Mouse (Mus musculus): ENCODE data around the gene Hnrnpab. TPM values are rescaled to one million over a fixed set of nuclear protein-coding genes. Genes with fewer than 3 reads are reported as not detected.
"Not testable (repeated sequence)": the region's sequence is repeated elsewhere in the genome, so short reads cannot be mapped to it uniquely, and the experiment has no call there.

Gene Hnrnpab
- total RNA-seq, 2 experiments from 2014 or later = 182 to 186 TPM

DNA sequence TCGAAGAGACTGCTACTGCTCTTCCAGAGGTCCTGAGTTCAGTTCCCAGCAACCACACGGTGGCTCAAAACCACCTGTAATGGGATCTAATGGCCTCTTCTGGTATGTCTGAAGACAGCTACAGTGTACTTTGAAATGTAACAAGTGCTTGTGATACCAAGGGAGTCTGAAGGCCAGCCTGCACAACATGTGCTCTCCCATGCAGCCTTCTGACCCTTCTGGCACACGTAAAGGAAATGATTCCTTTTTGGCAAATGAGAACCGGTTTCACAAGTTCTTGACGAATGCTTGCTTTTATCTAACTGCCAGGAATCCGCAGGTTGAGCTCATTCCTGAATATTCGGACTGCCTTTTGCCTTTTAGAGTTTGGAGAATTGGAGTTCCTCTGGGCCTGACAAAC, 8.5 kb upstream of the Hnrnpab start:
- no peak for DNase-seq (ENCODE audit: extremely low spot score in 1 of 2, low spot score in 2 of 2)
- intact Hi-C loops (cut with DNase I) = no loop called here

DNA sequence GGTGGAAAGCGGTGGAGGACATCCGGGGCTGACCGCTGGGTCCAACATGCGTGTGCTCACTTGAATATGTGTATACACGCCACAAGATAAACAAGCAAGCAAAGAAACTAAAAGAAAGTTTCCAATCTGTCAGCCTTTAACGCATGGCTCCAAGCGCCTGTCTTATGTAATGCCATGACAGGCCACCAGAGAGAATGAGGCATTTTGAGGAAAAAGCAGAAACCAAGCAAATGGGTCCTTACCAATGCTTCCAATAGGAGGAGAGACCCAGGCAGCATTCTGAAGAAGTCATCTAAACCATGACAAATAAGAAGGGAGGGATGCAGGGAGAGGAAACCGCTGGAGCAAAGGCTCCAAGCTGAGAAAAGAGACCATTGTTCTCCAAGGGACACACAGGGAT, 7.6 kb upstream of the Hnrnpab start:
- intact Hi-C loops (cut with DNase I) = no loop called here
- no peak for DNase-seq (ENCODE audit: extremely low spot score in 1 of 2, low spot score in 2 of 2)

DNA sequence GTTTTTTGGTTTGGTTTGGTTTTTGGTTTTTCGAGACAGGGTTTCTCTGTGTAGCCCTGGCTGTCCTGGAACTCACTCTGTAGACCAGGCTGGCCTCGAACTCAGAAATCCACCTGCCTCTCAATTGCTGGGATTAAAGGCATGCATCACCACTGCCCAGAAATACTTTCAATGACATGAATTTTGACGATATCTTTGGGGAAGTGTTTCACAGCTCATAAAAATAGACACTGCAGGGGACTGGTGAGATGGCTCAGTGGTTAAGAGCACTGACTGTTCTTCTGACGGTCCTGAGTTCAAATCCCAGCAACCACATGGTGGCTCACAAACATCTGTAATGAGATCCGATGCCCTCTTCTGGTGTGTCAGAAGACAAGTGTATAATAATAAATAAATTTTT, 3.3 kb upstream of the Hnrnpab start:
- DNase-seq (ENCODE audit: extremely low spot score in 1 of 2, low spot score in 2 of 2); intact Hi-C loops (cut with DNase I): not testable (repeated sequence)

DNA sequence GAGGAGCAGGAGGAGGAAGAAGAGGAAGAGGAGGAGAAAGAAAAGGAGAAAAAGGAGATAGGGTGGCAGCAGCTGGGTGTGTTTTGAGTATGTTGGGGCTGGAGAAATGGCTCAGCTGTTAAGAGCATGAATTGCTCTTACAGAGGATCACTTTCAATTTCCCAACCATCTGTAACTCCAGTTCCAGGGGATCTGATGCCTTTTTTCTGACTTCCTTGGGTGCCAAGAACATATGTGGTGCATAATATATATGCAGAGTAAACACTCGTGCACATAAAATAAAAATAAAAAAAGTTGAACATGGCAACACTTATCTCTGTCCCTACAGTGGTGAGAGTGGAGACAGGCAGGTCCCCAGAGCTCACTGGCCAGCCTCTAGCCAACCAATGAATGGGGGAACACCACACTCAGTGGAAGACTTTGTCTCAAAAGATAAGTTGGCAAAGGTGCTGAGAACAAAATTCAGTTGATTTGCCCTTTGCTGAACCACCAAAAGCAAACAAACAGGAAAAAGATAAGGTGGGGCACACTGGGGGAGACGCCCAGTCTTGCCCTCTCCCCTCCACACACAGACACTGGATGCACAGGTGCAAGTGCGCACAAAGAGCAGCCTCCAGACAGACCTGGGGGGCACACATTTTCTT, 2.7 kb upstream of the Hnrnpab start:
- DNase-seq (ENCODE audit: extremely low spot score in 1 of 2, low spot score in 2 of 2) = no peak
- intact Hi-C loops (cut with DNase I) = no loop called here

DNA sequence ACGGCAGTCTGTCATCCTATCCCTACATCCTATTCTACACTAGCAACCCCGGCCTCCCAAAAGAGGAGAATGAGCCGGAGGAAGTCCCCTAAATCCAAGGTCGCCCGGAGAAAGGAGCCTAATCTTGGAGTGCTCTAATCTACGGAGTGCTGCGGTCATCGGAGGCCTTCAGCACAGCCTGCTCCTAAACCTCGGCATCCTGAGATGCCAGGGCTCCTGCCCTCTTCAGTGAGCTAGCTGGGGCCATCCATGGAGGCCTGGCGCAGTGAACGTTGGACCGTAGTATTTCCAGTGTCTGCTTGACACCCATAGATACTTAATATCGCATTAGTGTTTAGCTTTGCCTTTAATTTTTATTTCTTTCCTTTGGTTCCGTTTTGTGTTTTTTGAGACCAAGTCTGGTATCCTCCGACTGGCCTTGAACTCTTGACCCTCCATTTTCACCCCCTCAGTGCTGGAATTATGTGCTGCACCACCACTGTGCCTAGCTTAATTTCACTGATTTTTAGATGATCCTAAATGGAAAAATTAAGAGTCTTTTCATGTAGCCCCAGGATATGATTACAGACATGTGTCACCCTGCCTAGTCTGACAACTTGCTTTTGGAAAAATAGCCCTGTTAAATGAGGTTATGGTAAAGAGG, 570 bp upstream of the Hnrnpab start:
- intact Hi-C loops (cut with DNase I) = no loop called here
- no peak for DNase-seq (ENCODE audit: extremely low spot score in 1 of 2, low spot score in 2 of 2)

DNA sequence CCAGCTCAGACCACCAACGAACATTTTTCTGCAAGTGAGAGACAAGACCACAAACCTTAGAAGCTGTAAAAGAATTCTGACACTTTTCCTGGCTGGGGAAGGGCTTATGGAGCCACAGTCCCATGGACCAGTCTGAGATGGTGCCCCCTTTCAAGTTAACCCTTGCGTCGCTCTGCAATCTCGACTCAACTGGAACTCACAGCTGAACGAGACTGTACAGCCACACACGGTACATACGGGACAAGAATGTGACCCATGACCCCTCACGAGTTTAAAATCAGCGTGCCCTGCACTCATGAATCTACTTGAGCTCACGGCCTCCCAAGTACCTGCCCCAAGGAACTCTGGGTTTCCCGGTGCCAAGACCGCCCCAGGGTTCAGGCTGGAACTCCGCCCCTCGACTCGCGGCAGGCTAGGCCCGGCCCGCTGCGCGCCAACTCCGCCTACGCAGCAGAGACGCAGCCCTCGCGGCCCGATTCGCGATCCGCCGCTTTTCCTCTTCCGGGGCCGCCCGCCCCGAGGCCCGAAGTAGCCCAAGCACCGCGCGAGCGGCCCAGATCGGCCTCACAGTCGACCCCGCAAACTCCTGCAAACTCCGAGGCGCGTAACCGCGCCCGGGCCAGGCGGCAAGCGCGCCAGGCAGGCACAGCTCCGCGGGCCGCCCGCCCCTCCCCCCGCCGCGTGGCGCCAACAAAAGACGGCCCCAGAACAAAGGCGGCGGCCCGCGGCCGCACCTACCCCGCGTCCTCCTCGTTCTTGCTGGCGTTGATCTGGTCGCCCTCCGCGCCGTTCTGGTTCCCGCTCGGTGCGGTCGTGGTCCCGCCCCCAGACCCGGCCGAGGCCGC, 823 bp downstream of the Hnrnpab start:
- peak; percentile 76 to 93 for DNase-seq (ENCODE audit: extremely low spot score in 1 of 2, low spot score in 2 of 2)
- intact Hi-C loops (cut with DNase I) = no loop called here

DNA sequence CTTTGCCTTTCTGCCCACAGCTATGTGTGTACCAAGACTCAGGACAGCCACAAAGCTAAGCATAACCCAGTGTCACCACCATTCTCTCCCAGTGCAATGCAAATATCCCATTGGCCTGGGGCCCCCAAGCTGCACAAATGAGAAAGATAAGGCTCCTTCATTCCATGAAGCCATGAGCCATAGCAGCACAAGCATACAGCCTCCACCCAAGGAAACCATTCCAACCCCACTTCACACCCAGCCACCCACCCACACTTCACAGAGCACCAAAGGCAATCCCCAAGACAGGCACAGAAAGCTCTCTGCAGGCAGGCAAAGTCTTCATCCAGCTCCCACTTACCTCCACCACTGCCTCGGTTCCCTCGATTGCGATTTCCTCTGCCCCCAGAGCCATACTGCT, 4.4 kb downstream of the Hnrnpab start:
- intact Hi-C loops (cut with DNase I) = no loop called here
- no peak for DNase-seq (ENCODE audit: extremely low spot score in 1 of 2, low spot score in 2 of 2)

DNA sequence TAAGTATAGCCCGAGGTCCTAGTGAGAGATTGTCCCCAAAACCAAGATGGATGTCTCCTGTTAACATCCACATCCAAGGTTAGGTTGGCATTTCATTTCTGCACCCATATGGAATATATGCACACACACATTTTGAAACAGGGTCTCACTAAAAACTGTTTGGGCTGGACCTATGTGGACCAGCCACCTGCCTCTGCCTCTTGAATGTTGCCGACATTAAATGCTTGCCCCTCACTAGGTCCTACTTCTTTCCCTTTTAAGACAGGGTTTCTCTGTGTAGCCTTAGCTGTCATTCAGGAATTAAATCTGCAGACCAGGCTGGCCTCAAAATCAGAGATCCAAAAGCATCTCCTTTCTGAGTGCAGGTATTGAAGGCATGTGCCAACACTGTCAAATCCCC, 9.1 kb downstream of the Hnrnpab start:
- intact Hi-C loops (cut with DNase I) = no loop called here

DNA sequence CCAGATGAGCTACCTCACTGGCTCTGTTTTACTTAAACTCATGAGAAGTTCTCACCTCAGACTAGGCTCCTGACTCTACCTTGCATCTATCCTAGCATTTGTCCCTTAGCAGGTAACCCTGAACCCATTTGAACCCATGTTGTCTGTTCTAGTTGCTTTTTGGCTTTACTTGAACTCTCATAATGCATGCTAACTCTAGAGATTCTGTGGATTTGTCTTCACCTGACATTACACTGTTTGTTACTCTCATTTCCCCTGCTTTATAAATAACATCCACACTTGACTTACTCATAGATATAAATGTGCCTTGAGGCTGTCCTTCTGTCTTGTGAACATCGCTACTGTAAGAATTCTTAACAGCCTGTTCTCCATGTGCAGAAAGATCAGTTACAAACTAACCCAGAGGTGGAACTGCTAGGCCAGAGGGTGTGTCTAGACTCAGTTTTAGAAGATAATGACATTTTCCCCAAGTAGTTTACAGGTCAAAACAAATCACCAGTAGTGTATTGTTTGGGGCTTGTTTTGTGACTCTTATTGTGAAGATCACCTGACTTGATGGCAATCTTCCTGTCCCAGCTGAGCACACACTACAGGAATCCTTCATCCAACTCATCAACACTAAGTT, 11.1 kb downstream of the Hnrnpab start:
- intact Hi-C loops (cut with DNase I) = no loop called here
- DNase-seq (ENCODE audit: extremely low spot score in 1 of 2, low spot score in 2 of 2) = no peak

More for the DNA sequence above, 9.1 kb downstream of the Hnrnpab start:
- DNase-seq (ENCODE audit: extremely low spot score in 1 of 2, low spot score in 2 of 2) = no peak

DNA sequence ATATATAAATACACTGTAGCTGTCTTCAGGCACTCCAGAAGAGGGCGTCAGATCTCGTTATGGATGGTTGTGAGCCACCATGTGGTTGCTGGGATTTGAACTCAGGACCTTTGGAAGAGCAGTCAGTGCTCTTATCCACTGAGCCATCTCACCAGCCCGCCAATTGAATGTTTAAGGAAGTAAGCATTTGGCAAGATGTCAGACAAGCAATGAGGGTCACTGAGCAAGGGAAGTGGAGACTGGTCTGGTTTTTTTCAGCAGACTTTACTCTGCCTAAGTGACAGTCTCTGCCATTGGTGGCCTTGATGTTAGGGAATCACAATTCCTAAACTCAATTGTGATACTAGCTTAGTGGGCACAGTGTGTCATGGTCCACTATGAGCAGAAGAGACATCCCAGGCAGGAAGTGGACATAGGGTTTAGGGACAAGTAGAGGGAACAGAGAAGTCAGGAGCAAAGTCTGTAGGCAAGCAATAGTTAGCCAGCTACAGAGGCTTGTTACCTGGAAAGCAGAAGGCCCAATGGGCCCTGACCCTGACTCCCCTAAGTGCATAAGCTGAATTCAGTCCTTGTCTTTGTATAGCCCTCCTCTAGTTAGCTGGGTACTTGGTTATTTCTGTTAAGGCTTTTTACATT, 11.8 kb downstream of the Hnrnpab start:
- intact Hi-C loops (cut with DNase I) = no loop called here
- no peak for DNase-seq (ENCODE audit: extremely low spot score in 1 of 2, low spot score in 2 of 2)

DNA sequence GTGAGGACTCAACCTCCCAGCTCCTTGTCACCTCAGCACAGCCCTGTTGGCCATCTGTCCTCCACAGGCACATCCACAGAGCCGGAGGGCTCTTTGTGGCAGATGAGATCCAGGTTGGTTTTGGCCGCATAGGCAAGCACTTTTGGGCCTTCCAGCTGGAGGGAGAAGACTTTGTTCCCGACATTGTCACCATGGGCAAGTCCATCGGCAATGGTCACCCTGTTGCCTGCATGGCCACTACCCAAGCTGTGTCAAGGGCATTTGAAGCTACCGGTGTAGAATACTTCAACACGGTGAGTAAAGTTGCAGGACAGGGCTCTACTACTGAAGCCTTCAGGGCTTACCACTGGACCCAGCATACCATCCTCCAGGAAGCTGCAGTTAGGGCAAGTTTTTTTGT, 12.8 kb downstream of the Hnrnpab start:
- intact Hi-C loops (cut with DNase I) = no loop called here

DNA sequence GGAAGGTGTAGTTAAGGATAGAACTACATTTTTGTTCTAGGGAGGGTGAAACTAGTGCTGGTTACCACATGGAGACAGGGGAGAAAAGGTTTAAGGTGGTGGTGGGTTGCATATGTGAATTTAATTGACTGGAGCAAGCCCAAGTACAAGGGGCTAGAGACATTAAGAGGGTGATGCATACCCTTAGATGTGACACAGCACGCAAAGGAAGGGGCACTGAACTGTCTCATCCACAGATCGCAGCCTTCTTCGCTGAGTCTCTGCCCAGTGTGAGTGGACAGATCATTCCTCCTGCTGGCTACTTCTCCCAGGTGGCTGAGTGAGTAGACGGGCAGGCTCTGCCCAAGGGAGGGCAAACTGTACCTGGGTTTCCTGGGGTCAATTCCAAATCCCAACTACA, 13.3 kb downstream of the Hnrnpab start:
- DNase-seq (ENCODE audit: extremely low spot score in 1 of 2, low spot score in 2 of 2) = no peak
- intact Hi-C loops (cut with DNase I) = no loop called here

More for the DNA sequence above, 12.8 kb downstream of the Hnrnpab start:
- DNase-seq (ENCODE audit: extremely low spot score in 1 of 2, low spot score in 2 of 2) = no peak

DNA sequence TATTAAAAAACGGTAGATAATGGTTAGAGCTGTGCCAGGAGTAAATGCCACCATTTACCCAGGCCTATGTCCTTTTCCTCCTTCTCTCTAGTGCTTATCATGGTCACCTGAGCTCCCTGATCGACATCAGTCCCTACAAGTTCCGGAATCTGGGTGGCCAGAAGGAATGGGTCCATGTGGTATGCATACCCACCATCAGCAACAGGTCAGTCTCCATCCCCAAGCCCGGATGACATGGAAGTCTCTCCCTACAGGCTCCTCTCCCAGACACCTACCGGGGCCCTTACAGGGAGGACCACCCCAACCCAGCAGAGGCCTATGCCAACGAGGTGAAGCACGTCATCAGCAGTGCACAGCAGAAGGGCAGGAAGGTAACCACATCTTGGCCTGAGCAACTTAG, 14.7 kb downstream of the Hnrnpab start:
- no peak for DNase-seq (ENCODE audit: extremely low spot score in 1 of 2, low spot score in 2 of 2)
- intact Hi-C loops (cut with DNase I) = no loop called here

DNA sequence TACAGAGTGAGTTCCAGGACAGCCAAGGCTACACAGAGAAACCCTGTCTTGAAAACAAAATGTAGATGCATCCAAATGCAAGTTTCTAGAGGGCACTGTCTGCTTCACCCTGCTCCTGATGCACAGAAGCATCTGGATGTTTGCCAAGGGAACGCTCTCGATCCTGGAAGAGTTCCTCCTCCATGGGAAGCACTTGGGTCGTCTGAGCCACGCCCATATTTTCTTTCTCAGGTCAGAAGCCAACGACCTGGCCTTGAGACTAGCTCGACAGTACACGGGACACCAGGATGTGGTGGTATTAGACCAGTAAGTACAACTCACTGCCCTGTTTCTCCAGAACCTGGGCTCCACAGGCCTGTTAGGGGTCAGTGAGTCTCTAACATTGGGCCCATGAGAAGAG, 15.5 kb downstream of the Hnrnpab start:
- intact Hi-C loops (cut with DNase I) = no loop called here
- no peak for DNase-seq (ENCODE audit: extremely low spot score in 1 of 2, low spot score in 2 of 2)

DNA sequence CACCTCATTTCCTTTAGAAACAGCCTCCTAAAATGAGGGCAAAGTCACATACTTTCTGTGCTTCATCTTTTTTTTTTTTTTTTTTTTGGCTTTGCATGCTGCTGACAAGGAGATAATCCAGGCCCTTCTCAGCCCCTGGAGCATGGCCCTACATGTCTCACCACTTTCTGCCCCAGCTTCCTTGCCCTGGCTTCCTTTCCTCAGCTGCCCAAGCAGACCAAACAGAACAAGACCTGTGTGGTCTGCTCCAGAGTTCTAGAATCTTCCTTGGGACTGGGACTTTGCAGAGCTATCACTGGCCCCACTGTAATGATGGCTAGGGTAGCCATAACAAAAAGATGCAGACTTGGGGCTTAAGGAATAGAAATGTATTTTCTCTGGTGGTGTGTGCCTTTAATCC, 16.6 kb downstream of the Hnrnpab start:
- intact Hi-C loops (cut with DNase I) = no loop called here

DNA sequence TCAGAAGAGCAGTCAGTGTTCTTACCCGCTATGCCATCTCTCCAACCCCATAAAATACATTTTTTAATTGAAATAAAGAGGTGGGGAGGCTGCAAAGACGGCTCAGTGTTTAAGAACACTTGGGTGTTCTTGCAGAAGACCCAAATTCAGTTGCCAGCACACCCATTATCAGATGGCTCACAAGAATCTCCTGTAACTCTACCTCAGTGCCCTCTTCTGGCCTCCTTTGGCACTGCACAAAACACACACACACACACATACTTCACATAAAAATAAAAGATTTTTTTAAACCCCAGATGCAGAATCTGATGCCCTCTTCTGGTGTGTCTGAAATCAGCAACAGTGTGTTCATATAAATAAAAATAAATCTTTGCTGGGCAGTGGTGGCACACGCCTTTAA, 17.8 kb downstream of the Hnrnpab start:
- DNase-seq (ENCODE audit: extremely low spot score in 1 of 2, low spot score in 2 of 2) = no peak
- intact Hi-C loops (cut with DNase I) = no loop called here

More for the DNA sequence above, 16.6 kb downstream of the Hnrnpab start:
- no peak for DNase-seq (ENCODE audit: extremely low spot score in 1 of 2, low spot score in 2 of 2)

DNA sequence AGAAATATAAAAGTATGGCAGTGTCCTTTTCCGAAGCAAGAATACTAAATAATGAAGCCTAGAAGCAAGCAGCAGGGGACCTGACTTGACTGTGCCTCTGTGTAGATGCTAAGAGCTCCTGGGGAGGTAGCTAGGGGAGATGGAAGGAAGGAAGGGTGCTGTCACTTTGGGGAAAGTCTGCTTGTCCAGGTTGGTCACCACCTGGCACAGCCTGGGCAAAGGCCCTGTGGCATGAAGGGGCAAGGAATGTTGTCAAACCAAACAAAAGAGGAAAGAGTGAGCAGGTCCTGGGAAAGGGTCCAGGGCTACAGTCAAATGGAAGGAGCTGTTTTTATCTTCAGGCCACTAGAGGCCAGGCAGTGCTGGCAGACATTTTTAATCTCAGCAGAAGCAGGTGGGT, 19.6 kb downstream of the Hnrnpab start:
- DNase-seq (ENCODE audit: extremely low spot score in 1 of 2, low spot score in 2 of 2) = no peak

DNA sequence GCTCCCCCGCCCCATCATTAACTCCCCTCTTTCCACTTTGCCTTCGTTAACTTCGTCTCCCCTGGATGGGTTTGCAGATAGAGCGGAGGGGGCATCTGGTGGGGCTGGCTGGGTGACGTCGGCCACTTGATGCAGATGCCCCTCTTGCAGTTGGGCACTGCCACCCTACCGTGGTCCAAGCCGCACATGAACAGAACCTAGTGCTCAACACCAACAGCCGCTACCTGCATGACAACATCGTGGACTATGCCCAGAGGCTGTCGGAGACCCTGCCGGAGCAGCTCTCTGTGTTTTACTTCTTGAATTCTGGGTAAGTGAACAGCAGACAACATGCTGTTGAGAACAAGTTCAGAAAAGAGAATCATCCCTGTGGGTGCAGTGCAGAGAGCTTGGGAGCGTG, 20.2 kb downstream of the Hnrnpab start:
- no peak for DNase-seq (ENCODE audit: extremely low spot score in 1 of 2, low spot score in 2 of 2)
- intact Hi-C loops (cut with DNase I) = no loop called here

More for the DNA sequence above, 19.6 kb downstream of the Hnrnpab start:
- intact Hi-C loops (cut with DNase I) = no loop called here

DNA sequence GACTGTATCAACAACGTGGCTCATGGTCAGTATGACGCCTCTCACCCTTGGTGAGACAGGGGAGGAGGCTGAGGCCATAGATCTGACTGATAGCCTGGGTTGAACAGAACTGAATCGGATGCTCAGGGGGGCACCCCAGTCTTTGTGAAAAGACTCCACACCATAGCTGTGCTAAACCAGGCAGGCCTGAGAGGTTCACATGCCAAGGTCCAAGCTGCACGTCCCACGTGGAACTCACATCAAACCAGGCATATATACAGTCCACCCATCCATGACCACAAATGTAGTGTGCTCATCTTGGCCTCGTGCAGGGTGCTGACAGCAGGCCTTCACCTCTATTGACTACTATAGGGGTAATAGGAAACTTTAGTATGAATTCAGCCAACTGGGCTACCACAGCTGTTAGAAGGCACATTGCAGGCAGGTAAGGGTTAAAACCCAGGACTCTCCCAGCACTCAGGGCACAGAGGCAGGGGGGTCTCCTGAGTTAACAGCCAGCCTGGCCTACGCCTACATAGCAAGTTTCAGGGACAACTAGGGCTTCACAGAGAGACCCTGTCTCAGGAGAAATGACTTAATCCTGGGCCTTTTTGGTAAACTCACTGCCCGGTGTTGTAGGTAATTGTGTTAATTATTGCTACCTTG, 20.9 kb downstream of the Hnrnpab start:
- intact Hi-C loops (cut with DNase I) = no loop called here
- DNase-seq (ENCODE audit: extremely low spot score in 1 of 2, low spot score in 2 of 2) = no peak

All from left cerebral cortex, postnatal 10 days (tissue).